Mouse (Mus musculus): ENCODE measurements around the gene Zc3h7b.

DNA sequence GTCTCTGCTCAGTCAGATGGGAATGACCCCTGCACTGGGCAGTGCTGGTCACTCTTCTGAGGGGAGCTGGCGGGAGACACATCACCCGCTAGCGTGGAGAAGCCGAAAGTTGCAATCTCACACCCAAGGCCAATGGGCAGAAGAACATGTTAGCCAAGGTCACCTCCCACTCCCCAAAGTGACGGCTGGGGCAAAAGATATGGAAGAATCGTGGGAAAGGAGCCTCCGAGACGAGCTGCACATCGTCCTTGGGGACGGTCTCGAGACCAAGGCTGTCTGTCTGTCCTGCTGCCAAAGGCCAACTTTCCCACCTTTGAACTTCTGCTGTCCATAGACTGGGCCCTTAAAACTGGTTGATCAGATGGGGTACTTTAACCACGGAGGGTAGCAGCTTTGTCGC is 42.7 kb downstream of the Zc3h7b start:
- no peak for TF ChIP-seq CTCF (IDR thresholded peaks at IDR 0.05)
- TF ChIP-seq EP300 (IDR thresholded peaks at IDR 0.05): no peak

Measured in lung, postnatal 0 days (tissue).